Mouse (Mus musculus) right cerebral cortex, postnatal 4 days (tissue): ENCODE results near the gene Itga4.
A peak's percentile ranks its signal among the peaks of the same experiment; 100 is the strongest.

ENCODE experiments used
- DNase-seq: peaks from one replicate; pipeline ENCODE4 v3.0.0-alpha.2; 2022

Itga4 gene

DNA sequence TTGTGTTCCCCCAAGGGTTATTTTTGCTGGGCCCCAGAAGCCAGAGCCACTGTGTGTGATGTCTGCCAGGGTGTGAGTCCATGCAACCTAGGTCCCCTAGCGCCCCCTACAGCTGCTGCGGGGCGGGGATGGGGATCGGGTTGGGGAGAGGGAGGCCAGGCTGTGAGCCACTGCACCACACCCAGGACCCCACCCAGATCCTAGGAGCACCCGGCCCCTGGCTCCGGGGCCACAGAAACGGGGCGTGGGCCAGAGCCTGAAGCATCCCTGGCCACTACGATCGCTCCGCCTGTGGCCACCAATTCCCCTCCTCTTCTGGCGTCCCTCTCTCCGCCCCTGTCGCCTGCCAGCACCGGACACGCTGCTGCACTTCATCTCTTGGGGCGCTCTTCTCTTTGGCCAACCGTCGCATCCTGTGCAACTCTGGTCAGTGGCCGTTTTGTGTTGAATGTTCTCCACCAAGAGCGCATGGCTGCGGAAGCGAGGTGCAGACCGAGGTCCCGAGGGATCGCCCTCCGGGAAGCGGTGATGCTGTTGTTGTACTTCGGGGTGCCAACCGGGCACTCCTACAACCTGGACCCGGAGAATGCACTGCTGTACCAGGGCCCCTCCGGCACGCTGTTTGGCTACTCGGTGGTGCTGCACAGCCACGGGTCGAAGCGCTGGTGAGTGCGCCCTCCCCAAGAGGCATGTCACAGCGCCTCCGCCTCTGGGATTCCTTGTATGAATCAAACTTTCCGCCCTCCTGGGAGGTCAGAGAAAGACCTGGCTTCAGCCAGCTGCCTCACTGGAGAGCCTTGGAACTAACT lies at the start of gene Itga4:
Itga4 (plus strand) TSS at position 235 of the 809 bp plus-strand sequence.
- DNase-seq: peak; percentile 69

- no peak for DNase-seq
Observed at GRCm38 (mm10) chr2:79206191-79206755, 49.0 kb upstream of the Itga4 start.

DNA sequence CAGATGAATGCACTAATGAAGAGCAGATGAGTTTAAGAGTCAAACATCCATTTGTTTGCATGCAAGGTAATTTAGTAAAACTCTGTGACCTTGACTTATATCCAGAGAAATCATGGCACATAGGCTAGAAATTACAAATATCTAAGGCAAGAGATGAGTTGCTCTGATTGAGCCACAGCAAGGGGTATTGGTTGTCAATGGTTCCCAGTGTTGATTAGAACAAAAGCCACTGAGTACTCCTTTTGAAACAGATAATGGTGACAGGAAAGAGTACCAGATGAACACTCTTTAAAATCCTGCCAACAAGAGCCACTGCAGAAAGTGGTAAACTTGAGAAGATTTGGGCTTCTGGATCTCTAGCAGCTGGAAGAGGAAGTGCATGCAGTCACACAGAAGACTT lies 40.2 kb upstream of the Itga4 start:
- DNase-seq: no peak

GRCm38 (mm10) chr2:79215479-79215878 lies 39.7 kb upstream of the Itga4 start:
- no peak for DNase-seq

GRCm38 (mm10) chr2:79224714-79225426 lies 30.4 kb upstream of the Itga4 start:
- DNase-seq: no peak

DNA sequence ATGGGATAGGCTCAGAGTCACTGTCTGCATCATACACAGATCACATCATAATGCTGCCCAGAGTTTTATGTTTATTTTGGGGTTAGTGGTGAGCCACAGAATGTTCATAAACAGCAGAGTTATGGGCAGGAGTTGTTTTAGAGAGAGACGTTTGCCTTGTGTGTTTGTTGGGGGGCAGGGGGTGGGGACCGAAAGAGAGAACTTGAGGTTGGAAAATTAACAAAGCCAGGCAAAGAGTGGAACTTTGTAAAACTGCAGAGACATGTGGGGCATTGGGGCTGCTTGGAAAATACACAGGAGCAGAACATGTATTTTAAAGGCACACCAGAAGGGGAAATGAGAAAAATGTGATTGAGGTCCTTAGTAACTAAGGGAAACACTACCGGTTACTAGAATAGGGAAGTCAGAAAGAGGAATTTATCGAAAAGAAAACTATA lies 27.4 kb upstream of the Itga4 start:
- no peak for DNase-seq

- no peak for DNase-seq
Observed at GRCm38 (mm10) chr2:79231056-79231949, 23.9 kb upstream of the Itga4 start.

- DNase-seq: no peak
Observed at GRCm38 (mm10) chr2:79235767-79236487, 19.3 kb upstream of the Itga4 start.

DNA sequence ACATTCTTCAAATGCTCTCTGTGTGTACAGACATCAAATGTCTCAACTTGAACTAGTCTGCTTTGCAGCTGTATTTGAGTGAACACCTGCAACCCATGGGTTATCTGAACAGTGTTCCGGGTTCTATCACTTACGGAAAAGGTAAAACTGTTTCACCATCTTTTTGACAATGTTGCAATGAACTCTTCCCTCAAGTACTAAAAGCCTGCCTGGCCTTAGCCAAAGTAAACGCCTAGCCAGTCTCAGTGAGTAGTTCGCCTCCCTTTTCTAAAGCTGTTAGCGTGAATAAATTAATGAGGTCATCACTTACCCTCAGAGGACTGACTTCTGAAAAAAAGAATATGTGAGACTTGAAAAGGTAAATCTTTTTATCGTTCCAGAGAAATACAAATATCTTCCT lies 18.0 kb upstream of the Itga4 start:
- DNase-seq: no peak

DNA sequence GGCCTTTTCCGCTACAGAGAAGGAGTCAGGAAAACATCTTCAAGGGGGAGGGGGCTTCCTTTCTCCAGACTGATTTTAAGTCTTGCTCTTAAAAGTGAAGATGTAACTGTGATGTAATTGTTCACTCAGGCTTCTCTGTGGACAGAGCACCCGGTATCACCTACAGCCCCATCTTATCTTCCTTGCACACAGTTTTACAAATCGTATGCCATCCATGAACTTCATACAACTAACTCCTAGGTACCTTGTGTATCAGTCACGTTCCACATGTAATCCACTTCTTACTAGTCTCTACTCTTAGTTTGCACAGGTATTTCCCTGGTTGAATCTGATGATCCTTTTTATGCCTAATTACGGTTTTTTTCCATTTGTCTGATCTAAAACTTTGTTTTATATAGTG lies 10.9 kb upstream of the Itga4 start:
- no peak for DNase-seq

DNA sequence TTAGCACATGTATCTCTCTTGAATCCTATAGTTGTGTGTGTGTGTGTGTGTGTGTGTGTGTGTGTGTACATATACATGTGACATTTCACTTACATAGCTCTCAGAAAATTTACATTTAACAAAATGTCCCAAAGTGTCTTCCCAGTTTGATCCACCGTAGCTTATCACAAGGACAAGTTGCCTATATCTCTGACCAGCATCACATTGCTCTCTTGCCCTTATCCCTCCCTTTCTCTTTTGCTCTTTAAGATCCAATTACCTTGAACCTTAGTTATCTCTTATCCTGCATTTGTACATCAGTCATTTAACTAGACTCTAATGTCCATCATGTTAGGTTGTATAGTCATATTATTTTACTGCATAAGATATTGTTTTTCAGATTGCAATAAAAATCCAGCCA lies 10.5 kb upstream of the Itga4 start:
- no peak for DNase-seq

GRCm38 (mm10) chr2:79248283-79248682 lies 6.9 kb upstream of the Itga4 start:
- no peak for DNase-seq

DNA sequence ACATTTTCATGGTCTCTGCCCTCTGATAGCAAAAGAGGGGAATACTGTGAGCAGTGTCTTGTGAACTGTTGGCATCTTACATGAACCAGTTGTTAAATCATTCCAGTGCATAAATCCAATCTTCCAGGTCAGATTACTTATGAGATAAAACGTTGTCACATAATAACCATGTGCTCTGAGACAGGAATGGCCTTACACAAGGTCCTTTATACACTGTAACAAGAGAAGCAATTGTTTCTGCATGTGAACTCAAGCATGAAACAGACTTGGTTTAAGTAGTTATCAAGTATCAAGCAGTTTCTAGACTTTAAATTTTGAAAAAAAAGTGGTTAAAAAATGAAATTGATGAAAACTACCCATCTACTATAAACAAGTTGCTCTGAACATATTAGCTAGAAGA lies 4.7 kb upstream of the Itga4 start:
- no peak for DNase-seq

DNA sequence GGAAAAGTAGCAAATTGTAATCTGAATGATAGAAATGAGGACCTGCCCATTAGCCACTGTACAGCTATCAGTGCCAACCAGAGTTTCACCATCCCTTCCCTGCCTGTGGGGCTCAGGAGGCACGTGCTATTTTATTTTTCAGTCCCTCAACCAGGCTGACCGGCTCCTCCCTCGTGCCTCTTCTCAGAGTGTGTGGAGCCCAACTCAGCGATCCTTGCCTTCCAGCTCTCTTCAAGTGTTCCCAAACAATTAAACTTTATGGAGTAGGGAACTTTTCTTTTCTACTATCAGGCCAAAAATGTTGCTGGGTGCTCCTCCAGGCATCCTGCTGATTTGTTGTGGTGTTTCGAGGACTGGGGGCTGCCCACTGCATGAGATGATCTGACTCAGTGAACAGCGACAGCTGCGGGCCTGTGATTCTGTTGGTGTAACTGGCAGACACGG lies 1.4 kb upstream of the Itga4 start:
- no peak for DNase-seq

DNA sequence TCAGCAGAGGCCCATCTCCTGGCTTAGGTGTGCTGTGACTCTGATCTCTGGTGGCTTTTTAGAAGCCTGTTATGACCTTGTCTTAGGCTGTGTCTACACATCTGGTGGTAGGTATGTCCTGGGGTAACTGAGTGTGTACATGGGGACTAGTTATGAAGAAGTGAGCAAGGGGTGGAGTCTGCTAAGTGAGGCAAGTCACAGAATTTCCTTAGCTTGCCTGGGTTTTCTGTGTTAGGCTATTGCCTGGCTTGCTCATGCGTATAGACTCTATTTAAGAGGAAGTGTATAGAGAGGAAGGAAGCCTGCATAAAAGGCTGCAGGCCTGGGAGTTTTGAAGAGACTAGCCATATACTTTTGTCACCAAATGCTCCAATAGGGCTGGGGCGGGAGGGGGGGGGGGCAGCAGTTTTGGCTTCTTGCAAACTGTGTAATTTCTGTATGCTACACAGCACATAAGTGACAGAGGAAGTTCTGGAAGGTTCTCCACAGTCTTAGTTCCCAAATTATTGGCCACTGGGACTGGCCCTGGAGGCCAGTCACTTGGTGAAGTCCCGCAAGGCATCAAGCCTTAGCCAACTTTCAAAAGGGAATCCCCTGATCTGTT lies 536 bp upstream of the Itga4 start:
- DNase-seq: no peak

DNA sequence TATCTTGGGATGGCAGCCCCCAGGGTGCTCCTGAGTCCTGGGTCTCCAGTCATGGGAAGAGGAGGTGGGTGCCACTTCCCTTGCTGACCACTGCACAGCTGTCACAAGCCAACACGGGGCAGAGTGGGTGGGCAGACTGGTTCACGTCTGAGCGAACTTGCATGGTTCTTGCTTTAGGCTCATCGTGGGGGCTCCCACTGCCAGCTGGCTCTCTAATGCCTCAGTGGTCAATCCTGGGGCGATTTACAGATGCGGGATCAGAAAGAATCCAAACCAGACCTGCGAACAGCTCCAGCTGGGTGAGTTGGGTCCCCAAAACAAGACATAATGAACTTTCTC lies 744 bp downstream of the Itga4 start:
- DNase-seq: peak; percentile 7

DNA sequence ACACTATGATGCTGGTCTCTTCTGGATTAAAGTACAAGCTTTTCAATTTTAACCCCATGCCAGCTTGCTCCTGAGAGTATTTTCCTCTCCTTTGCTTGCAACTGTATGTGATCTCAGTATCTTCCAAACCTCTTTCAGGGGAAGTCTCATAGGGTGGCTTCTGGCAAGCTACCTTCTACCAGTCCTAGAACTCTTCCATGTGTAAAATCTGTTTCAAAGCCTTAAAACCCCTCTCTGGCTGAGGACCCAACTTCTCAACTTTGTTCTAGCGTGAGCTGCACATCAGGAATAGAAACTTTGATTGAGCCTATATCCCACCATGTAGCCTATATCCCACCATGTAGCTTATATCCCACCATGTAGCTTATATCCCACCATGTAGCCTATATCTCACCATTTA lies 1.1 kb downstream of the Itga4 start:
- DNase-seq: no peak

- DNase-seq: no peak
Observed at GRCm38 (mm10) chr2:79256880-79257279, 1.7 kb downstream of the Itga4 start.

DNA sequence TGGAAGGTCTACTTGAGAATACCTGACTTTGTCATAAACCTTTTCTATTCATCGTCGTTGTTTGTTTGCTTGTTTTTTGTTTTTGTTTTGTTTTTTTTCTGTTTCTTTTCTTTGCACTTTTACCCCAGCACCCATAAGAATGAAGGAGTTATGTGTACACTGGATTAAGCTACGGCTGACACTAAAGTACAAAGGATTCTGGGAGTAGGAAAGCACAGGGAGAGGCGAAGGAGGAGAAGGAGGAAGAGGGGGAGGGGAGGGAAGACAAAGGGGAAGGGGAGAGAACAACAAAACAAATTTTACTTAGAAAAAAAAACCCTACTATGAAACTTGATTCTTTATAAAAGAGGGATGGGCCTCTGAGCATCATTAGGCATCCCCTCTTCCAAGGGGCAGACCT lies 2.2 kb downstream of the Itga4 start:
- DNase-seq: no peak

- DNase-seq: no peak
Observed at GRCm38 (mm10) chr2:79259326-79259725, 4.1 kb downstream of the Itga4 start.

GRCm38 (mm10) chr2:79265665-79266064 lies 10.4 kb downstream of the Itga4 start:
- DNase-seq: peak; percentile 48

DNA sequence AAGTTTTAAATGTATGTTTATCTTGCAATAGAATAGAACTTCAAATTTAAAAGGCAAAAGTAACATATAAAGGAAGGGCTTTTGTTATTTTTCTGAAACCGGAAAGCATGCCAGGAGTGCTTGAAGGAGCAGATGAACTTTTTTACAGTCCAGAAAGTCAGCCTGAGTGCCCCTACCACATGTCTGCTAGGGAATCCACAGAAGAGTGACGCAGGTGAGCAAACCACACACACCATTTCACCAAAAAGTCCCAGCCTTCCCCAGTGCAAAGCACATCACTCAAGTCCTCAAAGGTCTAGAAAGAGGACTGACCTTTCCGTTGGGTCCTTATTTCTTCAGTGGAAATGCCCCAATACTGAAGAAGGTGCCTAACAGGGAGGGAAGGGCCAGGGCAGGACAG lies 11.3 kb downstream of the Itga4 start:
- DNase-seq: no peak
